Mouse (Mus musculus) neural tube, embryonic 11.5 days (tissue): ENCODE data around the gene Ide. TPM values are rescaled to one million over a fixed set of nuclear protein-coding genes. Genes with fewer than 3 reads are reported as not detected.
A peak's percentile ranks its signal among the peaks of the same experiment; 100 is the strongest.
"Not testable (repeated sequence)": the region's sequence is repeated elsewhere in the genome, so short reads cannot be mapped to it uniquely, and the experiment has no call there.

ENCODE experiments used
- ATAC-seq: fragments of 200-750 bp; cut with Nextera tagmentation; 2 replicates; pipeline ENCODE4 v1.8.0; 2017; ENCODE audit warnings: moderate number of reproducible peaks, mild to moderate bottlenecking, moderate TSS enrichment, moderate library complexity; ENCODE audit not compliant: insufficient read depth, low FRiP score, low TSS enrichment
- DNase-seq: peaks from one replicate; pipeline ENCODE4 v3.0.0-alpha.2; 2015; ENCODE audit warnings: low spot score
- H3K27ac ChIP-seq: fragments of 300-500 bp; sonication (generic); 2 replicates; pipeline ENCODE4 v1.5.1; 2014; ENCODE audit warnings: low read depth, mild to moderate bottlenecking, low read length
- H3K27me3 ChIP-seq: fragments of 300-500 bp; sonication (generic); 2 replicates; pipeline ENCODE4 v1.6.1; 2014; ENCODE audit warnings: mild to moderate bottlenecking, low read length, mixed read lengths; ENCODE audit not compliant: control insufficient read depth, insufficient read depth
- H3K36me3 ChIP-seq: fragments of 300-500 bp; sonication (generic); 2 replicates; pipeline ENCODE4 v1.6.1; 2014; ENCODE audit warnings: mild to moderate bottlenecking, low read length, moderate library complexity, mixed read lengths; ENCODE audit not compliant: control insufficient read depth, insufficient read depth
- H3K4me1 ChIP-seq: fragments of 300-500 bp; sonication (generic); 2 replicates; pipeline ENCODE4 v1.6.1; 2014; ENCODE audit warnings: low read length, mixed read lengths; ENCODE audit not compliant: control insufficient read depth, insufficient read depth
- H3K4me2 ChIP-seq: fragments of 300-500 bp; sonication (generic); 2 replicates; pipeline ENCODE4 v1.6.1; 2014; ENCODE audit warnings: low read depth, mild to moderate bottlenecking, moderate library complexity
- H3K4me3 ChIP-seq: fragments of 300-500 bp; sonication (generic); 2 replicates; pipeline ENCODE4 v1.5.1; 2014; ENCODE audit warnings: low read depth, low read length
- H3K9ac ChIP-seq: fragments of 300-500 bp; sonication (generic); 2 replicates; pipeline ENCODE4 v1.6.1; 2014; ENCODE audit warnings: mild to moderate bottlenecking, low read length
- H3K9me3 ChIP-seq: fragments of 300-500 bp; sonication (generic); 2 replicates; pipeline ENCODE4 v1.6.1; 2016; ENCODE audit warnings: low read length; ENCODE audit not compliant: control insufficient read depth
- WGBS: fragments of 180-500 bp; shearing (Covaris S2); extraction: QIAGEN DNeasy Blood & Tissue Kit; methylation state at CpG from one replicate; pipeline ENCODE4 v1.1.7; 2014; 5-methylcytosine and 5-hydroxymethylcytosine counted together
- polyA plus RNA-seq: library from polyadenylated mRNA; unstranded; fragments of >200 nt; fragmentation: Nextera tagmentation; extraction: Ambion mirVana; gene quantifications from 2 replicates; pipeline ENCODE4 v1.2.1, GENCODE M21; 2014

The Ide gene
- polyA plus RNA-seq, 1 experiment from 2014 or later, result 67.0 TPM

DNA sequence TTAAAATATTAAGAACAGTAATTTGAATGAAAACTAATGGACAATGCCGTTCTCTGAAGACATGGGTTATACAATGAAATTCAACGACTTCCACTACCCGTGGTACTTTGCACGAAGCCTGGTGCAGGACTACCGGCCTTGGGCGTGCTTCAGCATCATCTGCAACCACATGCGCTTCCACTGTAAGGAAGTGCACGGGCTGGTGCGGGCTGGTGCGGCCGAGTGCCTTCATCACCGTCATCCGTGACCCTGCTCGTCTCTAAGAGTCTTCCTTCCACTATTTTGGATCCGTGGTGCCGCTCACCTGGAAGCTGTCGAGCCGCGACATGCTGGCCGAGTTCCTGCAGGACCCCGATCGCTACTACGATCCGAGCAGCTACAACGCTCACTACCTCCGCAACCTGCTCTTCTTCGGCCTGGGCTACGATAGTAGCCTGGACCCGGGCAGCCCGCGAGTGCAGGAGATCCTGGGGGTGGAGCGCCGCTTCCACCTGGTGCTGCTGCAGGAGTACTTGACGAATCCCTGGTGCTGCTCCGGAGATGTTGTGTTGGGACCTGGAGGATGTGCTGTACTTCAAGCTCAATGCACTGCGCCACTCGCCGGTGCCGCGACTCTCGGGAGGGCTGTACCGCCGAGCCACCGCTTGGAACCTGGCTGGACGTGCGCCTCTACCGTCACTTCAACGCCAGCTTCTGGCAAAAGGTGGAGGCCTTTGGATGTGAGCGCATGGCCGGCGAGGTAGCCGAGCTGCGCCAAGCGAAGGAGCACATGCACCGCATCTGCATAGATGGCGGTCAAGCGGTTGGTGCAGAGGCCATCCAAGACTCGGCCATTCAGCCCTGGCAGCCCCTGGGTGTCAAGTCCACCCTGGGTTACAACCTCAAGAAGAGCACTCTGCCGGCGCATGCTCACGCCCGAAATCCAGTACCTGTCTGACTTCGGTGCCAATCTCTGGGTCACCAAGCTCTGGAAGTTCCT is 103.8 kb downstream of the Ide start:
- DNase-seq (peak; percentile 50), ATAC-seq (peak; percentile 41; the same call in 1 of the 2 replicates)
- no peaks in the 10 kb centered on the region for H3K36me3 ChIP-seq
- no peak overlapping the region for H3K27ac ChIP-seq
- peaks cover 17% of the 10 kb centered on the region for H3K27me3 ChIP-seq
- H3K4me1 ChIP-seq, result no peaks in the 10 kb centered on the region
- no peaks in the 10 kb centered on the region for H3K9me3 ChIP-seq
- peak overlapping the region; percentile 39 for H3K4me3 ChIP-seq
- H3K9ac ChIP-seq, result no peak overlapping the region
- peak overlapping the region; percentile 78 for H3K4me2 ChIP-seq
- WGBS, result 4% methylated on average over 63 of the region's 63 CpGs

- H3K4me1 ChIP-seq, H3K9ac ChIP-seq, H3K36me3 ChIP-seq, H3K27ac ChIP-seq, H3K4me2 ChIP-seq, H3K9me3 ChIP-seq, H3K4me3 ChIP-seq, ATAC-seq, DNase-seq: not testable (repeated sequence)
- 72% methylated on average over 9 of the region's 9 CpGs for WGBS
- peaks cover 17% of the 10 kb centered on the region for H3K27me3 ChIP-seq
Measured at GRCm38 (mm10) chr19:37232598-37232997, 105.1 kb downstream of the Ide start.

DNA sequence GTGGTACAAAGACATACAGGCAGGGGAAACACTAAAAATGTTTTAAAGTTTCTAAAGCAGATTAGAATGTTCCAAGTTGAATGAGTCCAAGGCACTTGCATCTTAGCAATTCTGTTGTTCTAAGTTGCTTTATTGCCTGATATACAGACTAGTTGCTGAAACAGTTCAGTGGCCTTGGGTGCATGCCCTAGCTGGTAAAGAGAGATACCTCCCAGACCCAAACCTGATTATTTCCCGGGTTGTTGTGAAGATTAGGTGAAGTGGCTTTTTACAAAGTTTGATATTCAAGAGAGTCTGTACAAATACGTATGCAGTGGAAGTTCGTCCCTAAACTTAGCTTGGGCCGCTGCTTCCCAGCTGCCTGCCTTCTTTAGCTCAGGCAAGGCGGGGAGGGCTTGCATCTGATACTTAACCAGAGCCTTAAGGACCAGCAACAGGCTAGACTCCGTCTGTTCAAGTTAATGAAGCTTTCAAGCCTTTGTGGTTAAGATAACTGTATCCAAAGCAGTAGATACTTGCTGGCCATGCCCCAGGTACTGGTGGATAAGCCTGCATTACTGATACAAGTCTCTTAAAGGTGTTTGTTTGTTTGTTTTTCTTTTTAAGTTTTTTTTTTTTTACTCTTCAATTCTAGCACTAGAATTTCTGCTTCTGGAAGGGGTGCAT is 112.3 kb downstream of the Ide start:
- no peaks in the 10 kb centered on the region for H3K9me3 ChIP-seq
- no peak overlapping the region for H3K9ac ChIP-seq
- no peak overlapping the region for H3K4me2 ChIP-seq
- H3K4me1 ChIP-seq, result no peaks in the 10 kb centered on the region
- H3K27ac ChIP-seq, result no peak overlapping the region
- H3K4me3 ChIP-seq, result no peak overlapping the region
- no peak for DNase-seq
- ATAC-seq, result no peak
- no peaks in the 10 kb centered on the region for H3K27me3 ChIP-seq
- 87% methylated on average over 6 of the region's 6 CpGs for WGBS
- H3K36me3 ChIP-seq, result peaks cover 2% of the 10 kb centered on the region; the same call in 1 of the 2 replicates

Other genes starting within 250 kb of the Ide start
- gene March5, start 130.3 kb downstream of the Ide start, polyA plus RNA-seq, result 141 and 142 TPM in 2 replicates
- 2.8 and 4.3 TPM in 2 replicates for gene Cpeb3, start 129.3 kb downstream of the Ide start, polyA plus RNA-seq
- gene Kif11, start 38.6 kb upstream of the Ide start, polyA plus RNA-seq, result 75.9 and 78.1 TPM in 2 replicates
- 4.5 and 5.8 TPM in 2 replicates for gene Hhex, start 97.0 kb upstream of the Ide start, polyA plus RNA-seq
- gene Exoc6, start 212.6 kb upstream of the Ide start, polyA plus RNA-seq, result 11.8 and 12.6 TPM in 2 replicates